Mouse (Mus musculus): ENCODE measurements around the gene Hspa1a. TPM values are rescaled to one million over a fixed set of nuclear protein-coding genes. Genes with fewer than 3 reads are reported as not detected.
"Not testable (repeated sequence)": the region's sequence is repeated elsewhere in the genome, so short reads cannot be mapped to it uniquely, and the experiment has no call there.

Hspa1a gene
- total RNA-seq (2017): 33.5 and 47.4 TPM in 2 replicates

- ATAC-seq (replicated peaks; ENCODE audit: low read depth, poor library complexity, severe bottlenecking): peak; percentile 89
Measured at GRCm38 (mm10) chr17:34972069-34972749, at the start of gene Hspa1a, which contains the start of gene Hspa1l. Gene Hspa1a (minus strand): TSS chr17:34972156. Gene Hspa1l (plus strand): TSS chr17:34972703.

GRCm38 (mm10) chr17:35021163-35021808 is 49.3 kb upstream of the Hspa1a start:
- ATAC-seq (replicated peaks; ENCODE audit: low read depth, poor library complexity, severe bottlenecking): peak; percentile 53

DNA sequence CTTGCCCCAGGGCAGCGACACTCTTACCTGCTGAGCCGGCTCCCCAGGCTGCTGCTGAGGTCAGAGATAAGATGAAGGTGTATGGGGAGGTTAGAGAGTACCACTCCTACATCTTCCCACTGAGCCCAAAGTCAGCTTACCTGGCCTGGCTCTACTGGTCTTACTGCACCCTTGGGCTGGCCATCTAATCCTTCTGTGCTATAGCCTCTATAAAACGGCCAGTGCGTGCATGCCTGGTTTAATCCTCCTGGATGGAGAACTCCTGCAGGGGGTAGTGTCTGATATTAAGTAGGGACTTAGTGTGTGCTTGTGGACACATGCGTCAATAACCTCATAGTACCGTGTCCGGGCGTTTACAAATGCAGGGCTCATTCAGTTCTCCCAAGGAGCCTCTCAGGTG is 48.6 kb upstream of the Hspa1a start:
- no peak for ATAC-seq (replicated peaks; ENCODE audit: low read depth, poor library complexity, severe bottlenecking)

GRCm38 (mm10) chr17:35019894-35020293 is 47.9 kb upstream of the Hspa1a start:
- no peak for ATAC-seq (replicated peaks; ENCODE audit: low read depth, poor library complexity, severe bottlenecking)

DNA sequence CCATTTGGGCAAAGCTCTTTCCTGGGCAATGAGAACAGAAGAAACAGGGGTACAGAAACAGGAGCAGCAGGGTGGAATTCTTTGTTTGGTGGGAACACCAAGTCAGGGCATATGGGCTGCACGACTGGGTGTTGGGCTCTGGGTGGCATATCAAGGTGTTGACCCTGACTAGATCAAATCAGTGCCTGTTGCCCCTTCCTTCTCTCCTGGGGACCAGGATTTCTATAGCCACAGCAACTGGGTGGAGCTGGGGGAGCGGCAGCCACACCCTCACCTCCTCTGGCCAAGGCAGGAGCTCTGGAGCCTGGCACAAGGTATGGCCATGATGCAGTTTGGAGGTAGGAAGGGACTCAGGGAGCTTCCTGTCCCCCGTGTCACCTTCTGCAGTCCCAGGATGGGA is 46.2 kb upstream of the Hspa1a start:
- no peak for ATAC-seq (replicated peaks; ENCODE audit: low read depth, poor library complexity, severe bottlenecking)

- ATAC-seq (replicated peaks; ENCODE audit: low read depth, poor library complexity, severe bottlenecking): no peak
Measured at GRCm38 (mm10) chr17:35017706-35018030, 45.7 kb upstream of the Hspa1a start.

DNA sequence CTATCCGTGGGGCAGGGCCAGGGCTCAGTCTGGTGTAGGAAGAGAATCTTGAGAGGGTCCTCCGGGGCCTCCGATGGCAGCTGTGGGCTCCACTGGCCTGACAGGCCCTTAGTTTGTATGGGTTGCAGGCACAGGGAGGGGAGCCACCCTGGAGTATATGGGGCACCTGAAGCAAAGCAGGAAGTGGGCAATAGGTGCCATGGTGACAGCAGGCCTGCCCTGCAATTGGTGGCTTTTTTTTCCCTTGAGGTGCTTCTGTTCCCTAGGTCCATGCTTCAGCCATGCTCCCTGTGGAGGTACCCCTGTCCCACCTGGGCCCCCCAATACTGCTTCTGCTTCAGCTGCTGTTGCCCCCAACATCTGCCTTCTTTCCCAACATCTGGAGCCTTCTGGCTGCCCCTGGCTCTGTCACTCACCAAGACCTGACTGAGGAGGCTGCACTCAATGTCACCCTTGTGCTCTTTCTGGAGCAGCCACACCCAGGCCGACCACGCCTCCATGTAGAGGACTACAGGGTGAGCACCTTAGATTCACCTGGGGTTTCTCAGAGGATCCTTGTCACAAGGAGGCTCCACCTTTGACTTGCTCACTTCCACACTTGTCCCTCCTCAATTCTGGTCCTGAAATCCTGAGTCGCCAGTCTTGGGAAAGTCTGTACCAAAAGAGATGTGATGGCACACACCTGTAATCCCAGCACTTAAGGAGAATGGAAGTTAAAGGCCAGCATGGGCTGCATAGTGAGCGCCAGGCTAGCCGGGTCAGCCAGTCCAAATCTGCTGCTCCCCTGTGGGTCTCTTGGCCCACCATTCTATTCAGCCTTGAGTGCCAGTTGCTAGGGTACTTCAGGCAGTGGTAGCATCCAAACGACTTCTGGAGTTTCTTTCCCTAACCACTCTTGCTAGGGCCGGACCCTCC is 45.1 kb upstream of the Hspa1a start:
- ATAC-seq (replicated peaks; ENCODE audit: low read depth, poor library complexity, severe bottlenecking): no peak

DNA sequence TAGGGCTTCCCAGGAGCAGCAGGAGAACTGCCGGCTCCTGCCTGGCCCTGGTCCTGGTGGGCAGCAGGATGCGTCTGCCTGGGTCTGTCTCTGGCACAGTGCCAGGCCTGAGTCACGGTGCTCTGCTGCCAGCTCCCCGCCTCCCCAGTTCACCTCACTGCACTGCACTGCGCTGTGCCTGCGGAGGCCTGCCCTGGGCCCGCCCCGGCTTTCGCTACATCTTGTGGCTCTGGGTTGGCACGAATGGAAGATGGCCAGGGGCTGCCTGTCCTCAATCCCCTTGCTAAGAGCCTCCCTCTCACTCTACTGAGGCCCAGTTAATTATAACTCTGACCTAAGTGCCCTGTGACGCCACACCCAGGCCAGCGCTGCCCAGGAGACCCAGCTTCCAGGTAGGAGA is 44.4 kb upstream of the Hspa1a start, which contains the start of gene Vwa7:
Gene Vwa7 (plus strand): TSS at position 204 of the 400 bp plus-strand sequence.
- peak; percentile 31; the same call in 1 of the 2 replicates for ATAC-seq (replicated peaks; ENCODE audit: low read depth, poor library complexity, severe bottlenecking)

GRCm38 (mm10) chr17:35015296-35015695 is 43.3 kb upstream of the Hspa1a start:
- ATAC-seq (replicated peaks; ENCODE audit: low read depth, poor library complexity, severe bottlenecking): no peak

- ATAC-seq (replicated peaks; ENCODE audit: low read depth, poor library complexity, severe bottlenecking): no peak
Measured at GRCm38 (mm10) chr17:35013221-35013620, 41.3 kb upstream of the Hspa1a start.

- ATAC-seq (replicated peaks; ENCODE audit: low read depth, poor library complexity, severe bottlenecking): no peak
Measured at GRCm38 (mm10) chr17:35012430-35012829, 40.5 kb upstream of the Hspa1a start.

GRCm38 (mm10) chr17:35011440-35011839 is 39.5 kb upstream of the Hspa1a start:
- no peak for ATAC-seq (replicated peaks; ENCODE audit: low read depth, poor library complexity, severe bottlenecking)

- ATAC-seq (replicated peaks; ENCODE audit: low read depth, poor library complexity, severe bottlenecking): no peak
Measured at GRCm38 (mm10) chr17:35009586-35009985, 37.6 kb upstream of the Hspa1a start.

- no peak for ATAC-seq (replicated peaks; ENCODE audit: low read depth, poor library complexity, severe bottlenecking)
Measured at GRCm38 (mm10) chr17:35007387-35007991, 35.5 kb upstream of the Hspa1a start.

- ATAC-seq (replicated peaks; ENCODE audit: low read depth, poor library complexity, severe bottlenecking): not testable (repeated sequence)
Measured at GRCm38 (mm10) chr17:35005902-35006301, 33.9 kb upstream of the Hspa1a start.

- ATAC-seq (replicated peaks; ENCODE audit: low read depth, poor library complexity, severe bottlenecking): no peak
Measured at GRCm38 (mm10) chr17:35005158-35005557, 33.2 kb upstream of the Hspa1a start.

DNA sequence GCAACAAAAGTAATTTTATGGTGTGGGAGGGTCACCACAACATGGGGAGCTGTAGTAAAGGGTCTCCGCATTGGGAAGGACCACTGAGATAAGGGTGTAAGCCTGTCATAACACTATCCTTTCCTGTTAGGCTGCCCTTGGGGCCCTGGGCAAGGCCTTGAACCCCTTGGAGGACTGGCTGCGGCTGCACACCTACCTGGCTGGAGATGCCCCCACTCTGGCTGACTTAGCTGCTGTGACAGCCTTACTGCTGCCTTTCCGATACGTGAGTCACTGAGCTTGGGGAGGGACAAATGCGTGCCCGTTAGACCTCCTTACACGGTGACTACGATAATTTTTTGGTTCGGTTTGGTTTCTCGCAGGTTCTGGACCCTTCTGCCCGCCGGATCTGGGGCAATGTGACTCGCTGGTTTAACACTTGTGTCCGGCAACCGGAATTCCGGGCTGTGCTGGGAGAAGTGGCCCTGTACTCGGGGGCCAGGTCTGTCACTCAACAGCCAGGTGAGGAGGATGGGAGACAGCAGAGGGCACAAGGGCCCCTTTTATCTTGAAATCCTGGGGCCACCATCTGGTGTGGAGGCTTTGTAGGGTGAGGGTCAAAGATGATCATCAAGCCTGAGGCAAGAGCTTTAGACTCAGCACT is 32.2 kb upstream of the Hspa1a start:
- ATAC-seq (replicated peaks; ENCODE audit: low read depth, poor library complexity, severe bottlenecking): no peak

DNA sequence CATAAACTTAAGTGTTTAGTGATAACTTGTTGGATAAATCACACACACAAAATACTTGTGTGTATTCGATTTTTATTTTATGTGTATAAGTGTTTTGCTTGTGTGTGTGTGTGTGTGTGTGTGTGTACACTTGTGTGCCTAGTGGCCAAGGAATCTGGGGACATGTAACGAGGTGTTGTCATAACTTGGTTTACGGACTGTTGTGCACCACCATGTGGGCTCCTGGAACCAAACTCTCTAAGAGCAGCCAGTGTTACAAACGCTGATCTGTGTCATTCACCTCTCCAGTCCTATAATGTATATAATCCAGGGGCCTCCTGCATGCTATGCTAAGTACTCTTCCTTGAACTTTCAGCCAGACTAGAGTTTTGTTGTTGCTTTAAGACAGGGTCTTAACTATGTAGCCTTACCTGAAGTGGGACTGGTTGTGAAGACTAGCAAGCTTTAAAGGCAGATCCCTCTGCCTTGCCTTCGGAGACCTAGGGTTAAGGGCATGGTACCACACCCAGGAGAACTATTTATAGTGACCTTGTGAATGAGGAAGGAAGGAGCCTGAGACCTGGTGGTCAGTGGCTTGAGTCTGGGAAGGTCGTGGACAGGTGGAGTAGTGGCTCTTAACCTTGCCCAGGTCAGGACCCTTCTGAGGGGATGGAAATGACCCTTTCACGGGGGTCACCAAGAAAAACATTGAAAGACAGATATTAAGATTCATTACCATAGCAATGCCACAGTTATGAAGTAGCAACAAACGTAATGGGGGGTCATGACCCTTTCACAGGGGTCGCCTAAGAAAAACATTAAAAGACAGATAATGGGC is 31.3 kb upstream of the Hspa1a start:
- no peak for ATAC-seq (replicated peaks; ENCODE audit: low read depth, poor library complexity, severe bottlenecking)

Data from common myeloid progenitor, adult 5-6 weeks (primary cell).